Mouse (Mus musculus) brain, adult 10 weeks (tissue): ENCODE data around the gene Ndufb8. TPM values are rescaled to one million over a fixed set of nuclear protein-coding genes. Genes with fewer than 3 reads are reported as not detected.

Experiments
- polyA plus RNA-seq: library from polyadenylated mRNA; stranded (reverse); fragments of 350-450 nt; fragmentation: Illumina TruSeq; extraction: RNeasy Lipid Tissue Mini Kit (QIAGEN cat#74804); gene quantifications from one replicate; pipeline ENCODE4 v1.2.3, GENCODE M21; 2015; ENCODE audit warnings: low read depth, low replicate concordance

The Ndufb8 gene
- 681 TPM for polyA plus RNA-seq

DNA sequence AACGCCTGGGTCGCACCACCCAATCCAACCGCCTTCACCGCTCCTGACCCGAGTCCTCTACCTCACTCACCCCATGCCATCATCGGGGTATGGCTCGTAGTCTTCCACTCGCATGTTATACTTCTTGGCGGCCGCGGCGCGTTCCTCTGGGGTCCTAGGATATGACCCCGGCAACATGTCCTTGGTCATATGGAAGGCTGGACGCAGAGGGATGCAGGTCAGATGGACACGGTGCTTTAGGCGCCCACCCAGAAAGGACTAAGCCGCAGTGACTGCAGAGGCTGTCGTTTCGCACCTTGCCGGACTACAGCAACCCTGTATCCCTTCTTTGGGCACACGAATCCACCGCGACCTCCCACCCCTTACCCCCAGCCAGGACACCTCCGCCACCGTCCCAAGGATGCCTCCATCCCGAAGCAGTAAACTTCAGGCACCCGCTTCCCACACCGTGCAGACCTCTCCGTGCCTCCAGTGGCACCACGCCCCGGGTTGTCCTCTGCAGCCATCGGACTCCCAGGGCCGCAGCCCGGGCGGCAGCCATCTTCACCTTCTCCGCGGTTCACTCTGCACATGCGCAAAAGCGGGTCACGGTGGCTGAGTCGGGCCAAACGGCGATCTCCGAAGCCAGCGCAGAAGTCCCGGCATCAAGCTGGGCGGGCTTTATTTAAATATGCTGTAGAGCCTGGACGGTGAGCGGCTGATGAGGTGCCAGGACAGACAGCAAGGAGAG is at the start of gene Ndufb8:
Gene Ndufb8, minus strand, starts transcription at position 580 of the 730 bp plus-strand sequence.

GRCm38 (mm10) chr19:44562652-44563206 is 7.5 kb upstream of the Ndufb8 start, which contains the start of gene Hif1an:
TSS of gene Hif1an (plus strand) at chr19:44562850.

GRCm38 (mm10) chr19:44552731-44553130 is 2.5 kb downstream of the Ndufb8 start, which contains the start of gene Gm20538:
TSS of gene Gm20538 (minus strand) at chr19:44552831.

GRCm38 (mm10) chr19:44545321-44546041 is 9.8 kb downstream of the Ndufb8 start, which contains the start of gene Sec31b:
TSS of gene Sec31b (minus strand) at chr19:44545864.

Other genes with a start within 250 kb of the Ndufb8 start
- gene Scd4, start 222.3 kb downstream of the Ndufb8 start, polyA plus RNA-seq = 0.37 TPM
- 125 TPM for gene Scd1, start 147.6 kb downstream of the Ndufb8 start, polyA plus RNA-seq
- gene Wnt8b, start 62.0 kb downstream of the Ndufb8 start, polyA plus RNA-seq = 0.16 TPM
- 0.28 TPM for gene Sec31b, start 9.6 kb downstream of the Ndufb8 start, polyA plus RNA-seq
- gene Gm20538, start 2.6 kb downstream of the Ndufb8 start, polyA plus RNA-seq = not detected
- 20.2 TPM for gene Hif1an, start 7.4 kb upstream of the Ndufb8 start, polyA plus RNA-seq
- gene Pax2, start 200.6 kb upstream of the Ndufb8 start, polyA plus RNA-seq = 0.15 TPM